8 mouse cellular contexts compared by ENCODE assay signal in genomic region chr14:20794589-20794988, GRCm38 (mm10). TPM values are rescaled to one million over a fixed set of nuclear protein-coding genes. Genes with fewer than 3 reads are reported as not detected.
DNase-seq lines count a peak whose midpoint lies in the region; ATAC-seq and TF ChIP-seq lines count a peak whose summit lies in the region.

No protein-coding gene starts in this region.

- no peaks in the 10 kb centered on the region for H3K27me3 ChIP-seq in kidney, postnatal 0 days (ENCODE audit: insufficient read depth, low read length)
- H3K27me3 ChIP-seq in hindbrain, embryonic 15.5 days: no peaks in the 10 kb centered on the region
- no peaks in the 10 kb centered on the region for H3K27me3 ChIP-seq in midbrain, embryonic 16.5 days (ENCODE audit: control insufficient read depth, insufficient read depth, low read depth, low read length)

- peak overlapping the region; percentile 88 for H3K9ac ChIP-seq in kidney, postnatal 0 days (ENCODE audit: low read depth, low read length)
- H3K9ac ChIP-seq in hindbrain, embryonic 15.5 days: peak overlapping the region; percentile 81; the same call in 1 of the 2 replicates
- H3K9ac ChIP-seq in midbrain, embryonic 16.5 days (ENCODE audit: low read depth, low read length): peak overlapping the region; percentile 78

- 0 out of 2 replicates have a peak, but pooled peaks cover 9% of the 10 kb centered on the region for H3K36me3 ChIP-seq in kidney, postnatal 0 days (ENCODE audit: insufficient read depth, low read length)
- peaks cover 14% of the 10 kb centered on the region for H3K36me3 ChIP-seq in hindbrain, embryonic 15.5 days
- peaks cover 3% of the 10 kb centered on the region; the same call in 1 of the 2 replicates for H3K36me3 ChIP-seq in midbrain, embryonic 16.5 days (ENCODE audit: control insufficient read depth, insufficient read depth, low read length)

- no peak for TF ChIP-seq CTCF in kidney, postnatal 0 days (IDR thresholded peaks at IDR 0.05; ENCODE audit: low read depth)

- H3K4me1 ChIP-seq in kidney, postnatal 0 days (replicated peaks; ENCODE audit: insufficient read depth, low read length): 0 out of 2 replicates have a peak, but pooled peaks cover 17% of the 10 kb centered on the region
- peaks cover 12% of the 10 kb centered on the region for H3K4me1 ChIP-seq in brown adipose tissue, adult 24 weeks (ENCODE audit: control insufficient read depth, insufficient read depth, insufficient read length, low read length)
- H3K4me1 ChIP-seq in hindbrain, embryonic 15.5 days (replicated peaks): peaks cover 54% of the 10 kb centered on the region
- H3K4me1 ChIP-seq in midbrain, embryonic 16.5 days (ENCODE audit: control insufficient read depth, insufficient read depth, low read length): peaks cover 22% of the 10 kb centered on the region

- H3K9me3 ChIP-seq in kidney, postnatal 0 days (replicated peaks; ENCODE audit: low read length): no peaks in the 10 kb centered on the region
- no peaks in the 10 kb centered on the region for H3K9me3 ChIP-seq in hindbrain, embryonic 15.5 days
- no peaks in the 10 kb centered on the region for H3K9me3 ChIP-seq in midbrain, embryonic 16.5 days (replicated peaks; ENCODE audit: control insufficient read depth, low read length, poor library complexity, severe bottlenecking)

- H3K4me3 ChIP-seq in kidney, postnatal 0 days (replicated peaks; ENCODE audit: low read depth, low read length): peak overlapping the region; percentile 74
- peak overlapping the region; percentile 81 for H3K4me3 ChIP-seq in brown adipose tissue, adult 24 weeks (ENCODE audit: insufficient read depth, low read depth, low read length)
- peak overlapping the region; percentile 83 for H3K4me3 ChIP-seq in hindbrain, embryonic 15.5 days
- peak overlapping the region; percentile 87 for H3K4me3 ChIP-seq in midbrain, embryonic 16.5 days (ENCODE audit: low read depth, low read length)

- H3K27ac ChIP-seq in kidney, postnatal 0 days: peak overlapping the region; percentile 77
- peak overlapping the region; percentile 17; the same call in 1 of the 2 replicates for H3K27ac ChIP-seq in brown adipose tissue, adult 24 weeks (replicated peaks; ENCODE audit: low read depth, low read length)
- peak overlapping the region; percentile 84; the same call in 1 of the 2 replicates for H3K27ac ChIP-seq in hindbrain, embryonic 15.5 days (replicated peaks)
- H3K27ac ChIP-seq in midbrain, embryonic 16.5 days (ENCODE audit: low read length): no peak overlapping the region

- H3K4me2 ChIP-seq in kidney, postnatal 0 days (ENCODE audit: low read length): peak overlapping the region; percentile 98
- H3K4me2 ChIP-seq in hindbrain, embryonic 15.5 days: peak overlapping the region; percentile 69
- H3K4me2 ChIP-seq in midbrain, embryonic 16.5 days (ENCODE audit: low read length): peak overlapping the region; percentile 58

- ATAC-seq in kidney, postnatal 0 days (replicated peaks; ENCODE audit: low FRiP score, low read depth): no peak
- ATAC-seq in hindbrain, embryonic 15.5 days (ENCODE audit: low FRiP score, low read depth): no peak
- no peak for ATAC-seq in midbrain, embryonic 16.5 days
- ATAC-seq in frontal cortex, adult (ENCODE audit: low TSS enrichment): no peak

- no peak for DNase-seq in kidney, postnatal 0 days (ENCODE audit: low spot score)
- no peak for DNase-seq in kidney, postnatal 36 days
- DNase-seq in ovary, adult 18-20 months (ENCODE audit: low spot score): no peak
- no peak for DNase-seq in urinary bladder, postnatal 4 days (ENCODE audit: low spot score in 2 of 2)

- WGBS in kidney, postnatal 0 days: 11% methylated on average over 9 of the region's 9 CpGs
- WGBS in hindbrain, embryonic 15.5 days: 10% methylated on average over 9 of the region's 9 CpGs
- 7% methylated on average over 9 of the region's 9 CpGs for WGBS in midbrain, embryonic 16.5 days

RNA-seq across cellular contexts. Expression of gene Camk2g, which starts 0.7 kb away (rescaled TPM):
- polyA plus RNA-seq in kidney, postnatal 0 days (2015; fragmentation: Nextera tagmentation; extraction: Ambion mirVana): 36.5 and 45.5 TPM in 2 replicates
- 9.3 and 12.8 TPM in 2 replicates for polyA plus RNA-seq in brown adipose tissue, adult 24 weeks (2012; ENCODE audit: insufficient read depth, insufficient read length, missing spikeins)
- 161 and 183 TPM in 2 replicates for polyA plus RNA-seq in hindbrain, embryonic 15.5 days (2015; fragmentation: Nextera tagmentation; extraction: Ambion mirVana)
- polyA plus RNA-seq in midbrain, embryonic 16.5 days (2015; fragmentation: Nextera tagmentation; extraction: Ambion mirVana): 149 and 180 TPM in 2 replicates

RNA-seq across cellular contexts. Expression of gene Plau, which starts 41.9 kb away (rescaled TPM):
- 70.2 and 74.7 TPM in 2 replicates for polyA plus RNA-seq in kidney, postnatal 0 days (2015; fragmentation: Nextera tagmentation; extraction: Ambion mirVana)
- polyA plus RNA-seq in brown adipose tissue, adult 24 weeks (2012; ENCODE audit: insufficient read depth, insufficient read length, missing spikeins): 9.6 and 11.6 TPM in 2 replicates
- polyA plus RNA-seq in hindbrain, embryonic 15.5 days (2015; fragmentation: Nextera tagmentation; extraction: Ambion mirVana): 0.21 and 0.26 TPM in 2 replicates
- 0.19 and 0.72 TPM in 2 replicates for polyA plus RNA-seq in midbrain, embryonic 16.5 days (2015; fragmentation: Nextera tagmentation; extraction: Ambion mirVana)
